Mouse (Mus musculus) adrenal gland, postnatal 36 days (tissue): ENCODE results near the gene Tada2b. TPM values are rescaled to one million over a fixed set of nuclear protein-coding genes. Genes with fewer than 3 reads are reported as not detected.

Source experiments
- DNase-seq, 2 experiments: peaks; one replicate each; pipeline ENCODE4 v3.0.0; 2021; ENCODE audit warnings: mixed read lengths in 1 of 2
- long read RNA-seq, 2 experiments: library from polyadenylated mRNA; stranded (forward); transcript quantifications; one replicate each; pipeline ENCODE4 v2.0.0; 2021; ENCODE audit warnings: borderline sequencing depth in 2 of 2
- total RNA-seq, 2 experiments: library from RNA; stranded (reverse); gene quantifications; 2 replicates each; pipeline ENCODE4 v1.2.3; 2021

Tada2b gene
- 10 to 100 TPM; 33.7 to 40.7 TPM for total RNA-seq
- long read RNA-seq, experiment 1, transcript Tada2b-201 (2 exons, 3,791 nt) = major isoform, 23 of 30 reads
- long read RNA-seq, experiment 1, partial matches to known transcripts = 0 of 30 reads
- long read RNA-seq, experiment 1, other reads (novel, unspliced or antisense) = 7 of 30 reads
- long read RNA-seq, experiment 2, transcript Tada2b-201 (2 exons, 3,791 nt) = major isoform, 10 of 17 reads
- long read RNA-seq, experiment 2, partial matches to known transcripts = 6 of 17 reads
- long read RNA-seq, experiment 2, other reads (novel, unspliced or antisense) = 1 of 17 reads

- DNase-seq = peak; percentile 98 to 99
Measured at GRCm38 (mm10) chr5:36484171-36484990, at the start of gene Tada2b, which contains the start of gene Ccdc96. Gene Tada2b, minus strand, starts transcription at chr5:36484285. Gene Ccdc96, plus strand, starts transcription at chr5:36484588.

GRCm38 (mm10) chr5:36530129-36530751 lies 46.2 kb upstream of the Tada2b start:
- DNase-seq = peak; percentile 99

- DNase-seq = no peak
Measured at GRCm38 (mm10) chr5:36529698-36530097, 45.6 kb upstream of the Tada2b start.

GRCm38 (mm10) chr5:36526921-36527320 lies 42.8 kb upstream of the Tada2b start:
- no peak for DNase-seq

- DNase-seq = peak in 1 of 2 experiments; percentile 39
Measured at GRCm38 (mm10) chr5:36526274-36526673, 42.2 kb upstream of the Tada2b start.

- no peak for DNase-seq
Measured at GRCm38 (mm10) chr5:36525216-36525615, 41.1 kb upstream of the Tada2b start.

GRCm38 (mm10) chr5:36523219-36523703 lies 39.2 kb upstream of the Tada2b start:
- DNase-seq = no peak

GRCm38 (mm10) chr5:36522782-36523181 lies 38.7 kb upstream of the Tada2b start:
- DNase-seq = no peak

GRCm38 (mm10) chr5:36519751-36520150 lies 35.7 kb upstream of the Tada2b start:
- DNase-seq = no peak

GRCm38 (mm10) chr5:36517596-36517995 lies 33.5 kb upstream of the Tada2b start:
- DNase-seq = no peak

- DNase-seq = no peak
Measured at GRCm38 (mm10) chr5:36515558-36515957, 31.5 kb upstream of the Tada2b start.

- no peak for DNase-seq
Measured at GRCm38 (mm10) chr5:36515126-36515525, 31.0 kb upstream of the Tada2b start.

GRCm38 (mm10) chr5:36510956-36511355 lies 26.9 kb upstream of the Tada2b start:
- no peak for DNase-seq

- DNase-seq = no peak
Measured at GRCm38 (mm10) chr5:36508351-36508750, 24.3 kb upstream of the Tada2b start.

- DNase-seq = no peak
Measured at GRCm38 (mm10) chr5:36505643-36506042, 21.6 kb upstream of the Tada2b start.

- DNase-seq = no peak
Measured at GRCm38 (mm10) chr5:36505235-36505634, 21.1 kb upstream of the Tada2b start.

- DNase-seq = no peak
Measured at GRCm38 (mm10) chr5:36494709-36495108, 10.6 kb upstream of the Tada2b start.

GRCm38 (mm10) chr5:36493919-36494318 lies 9.8 kb upstream of the Tada2b start:
- no peak for DNase-seq

- DNase-seq = peak; percentile 58 to 75
Measured at GRCm38 (mm10) chr5:36489225-36489624, 5.1 kb upstream of the Tada2b start.

GRCm38 (mm10) chr5:36485306-36485705 lies 1.2 kb upstream of the Tada2b start:
- no peak for DNase-seq

GRCm38 (mm10) chr5:36483203-36484101 lies 633 bp downstream of the Tada2b start:
- peak; percentile 42 to 44 for DNase-seq

- no peak for DNase-seq
Measured at GRCm38 (mm10) chr5:36481114-36481513, 3.0 kb downstream of the Tada2b start.
